ENCODE assay signal across 8 mouse cellular contexts in genomic region chr13:59584947-59585647, GRCm38 (mm10). TPM values are rescaled to one million over a fixed set of nuclear protein-coding genes. Genes with fewer than 3 reads are reported as not detected.
DNase-seq lines count a peak whose midpoint lies in the region; ATAC-seq and TF ChIP-seq lines count a peak whose summit lies in the region.

TSS of gene Agtpbp1 (minus strand) at chr13:59585227.
TSS of gene Naa35 (plus strand) at chr13:59585259.

- peaks cover 10% of the 10 kb centered on the region for H3K36me3 ChIP-seq in C2C12 (ENCODE audit: control insufficient read depth, insufficient read depth)
- H3K36me3 ChIP-seq in erythroblast, embryonic 14.5 days (ENCODE audit: control insufficient read depth), result peaks cover 28% of the 10 kb centered on the region
- no peaks in the 10 kb centered on the region for H3K36me3 ChIP-seq in heart, embryonic 11.5 days (ENCODE audit: control insufficient read depth, insufficient read depth, low read length)
- peaks cover 6% of the 10 kb centered on the region for H3K36me3 ChIP-seq in kidney, embryonic 16.5 days (ENCODE audit: insufficient read depth, low read length)
- H3K36me3 ChIP-seq in liver, adult 2 months (ENCODE audit: control insufficient read depth, insufficient read depth, low read length), result peaks cover 10% of the 10 kb centered on the region
- H3K36me3 ChIP-seq in myocyte (ENCODE audit: control insufficient read depth, insufficient read depth), result peaks cover 9% of the 10 kb centered on the region
- H3K36me3 ChIP-seq in splenic B cell, adult 2 months (ENCODE audit: control insufficient read depth, insufficient read depth, low read length, poor library complexity, severe bottlenecking), result no peaks in the 10 kb centered on the region

- peak; percentile 99 for DNase-seq in brain, embryonic 14.5 days (ENCODE audit: low read depth)
- peak; percentile 94 for DNase-seq in liver, adult 2 months (ENCODE audit: extremely low read depth, low read depth, low spot score)
- DNase-seq in splenic B cell, adult 2 months (ENCODE audit: low read depth, low spot score), result peak; percentile 99

- peak within 1 kb of the TSS; percentile 89 for H3K9ac ChIP-seq in heart, embryonic 11.5 days (ENCODE audit: low read depth, low read length)
- H3K9ac ChIP-seq in kidney, embryonic 16.5 days (replicated peaks; ENCODE audit: low read length), result peak within 1 kb of the TSS; percentile 89
- peak within 1 kb of the TSS; percentile 87 for H3K9ac ChIP-seq in liver, adult 2 months (ENCODE audit: low read depth, low read length)

- peak; percentile 96 for ATAC-seq in heart, embryonic 11.5 days (replicated peaks; ENCODE audit: insufficient number of reproducible peaks, low FRiP score, low TSS enrichment)
- ATAC-seq in kidney, embryonic 16.5 days (ENCODE audit: low FRiP score, low TSS enrichment), result peak; percentile 96

- no peak for TF ChIP-seq CTCF in C2C12 (IDR thresholded peaks at IDR 0.05; ENCODE audit: control insufficient read depth, insufficient read depth, insufficient read length)
- no peak for TF ChIP-seq CTCF in brain, embryonic 14.5 days (IDR thresholded peaks at IDR 0.05; ENCODE audit: borderline replicate concordance, extremely low read depth, insufficient read depth, insufficient read length)
- TF ChIP-seq CTCF in liver, adult 2 months (IDR thresholded peaks at IDR 0.05; ENCODE audit: low read depth, low read length), result no peak

- H3K79me3 ChIP-seq in C2C12 (ENCODE audit: low read depth), result peaks cover 27% of the 10 kb centered on the region

- H3K79me2 ChIP-seq in C2C12 (ENCODE audit: control insufficient read depth, insufficient read depth) (peaks cover 48% of the 10 kb centered on the region), myocyte (ENCODE audit: control insufficient read depth, insufficient read depth) (peaks cover 25% of the 10 kb centered on the region)
- H3K79me2 ChIP-seq in liver, adult 2 months (ENCODE audit: control insufficient read depth, insufficient read depth, low read length), result peaks cover 13% of the 10 kb centered on the region

- H3K27ac ChIP-seq in heart, embryonic 11.5 days (ENCODE audit: low read depth, low read length), result peak within 1 kb of the TSS; percentile 48
- peak within 1 kb of the TSS; percentile 89 for H3K27ac ChIP-seq in kidney, embryonic 16.5 days (ENCODE audit: low read length)
- peak within 1 kb of the TSS; percentile 74 for H3K27ac ChIP-seq in liver, adult 2 months (replicated peaks; ENCODE audit: insufficient read depth, low read depth, low read length)

- H3K9me3 ChIP-seq in erythroblast, embryonic 14.5 days (ENCODE audit: control insufficient read depth, low read length), result no peaks in the 10 kb centered on the region
- no peaks in the 10 kb centered on the region for H3K9me3 ChIP-seq in heart, embryonic 11.5 days (replicated peaks; ENCODE audit: control insufficient read depth, low read length)
- H3K9me3 ChIP-seq in kidney, embryonic 16.5 days (ENCODE audit: low read length), result no peaks in the 10 kb centered on the region

- peak within 1 kb of the TSS; percentile 96 for H3ac ChIP-seq in C2C12 (ENCODE audit: control insufficient read depth, insufficient read length, low read depth)
- peak within 1 kb of the TSS; percentile 75 for H3ac ChIP-seq in myocyte (ENCODE audit: control insufficient read depth, insufficient read length)

- whole genome bisulfite sequencing in heart, embryonic 11.5 days (ENCODE audit: insufficient replicate concordance), result under 1% methylated on average over 71 of the region's 83 CpGs
- WGBS in kidney, embryonic 16.5 days, result under 1% methylated on average over 56 of the region's 83 CpGs
- under 1% methylated on average over 83 of the region's 83 CpGs for WGBS in liver, adult 2 months

- TF ChIP-seq POLR2A in brain, embryonic 14.5 days (IDR thresholded peaks at IDR 0.05; ENCODE audit: borderline replicate concordance, extremely low read depth, insufficient read depth, insufficient read length, poor library complexity, severe bottlenecking), result peak; percentile 88; the same call in 1 of the 2 replicates
- no peak for TF ChIP-seq POLR2A in liver, adult 2 months (IDR thresholded peaks at IDR 0.05; ENCODE audit: extremely low read depth, insufficient read depth, low read length)
- peak; percentile 74 for TF ChIP-seq POLR2A in myocyte (IDR thresholded peaks at IDR 0.05; ENCODE audit: insufficient read length, low read depth)

- H3K4me3 ChIP-seq in C2C12 (ENCODE audit: insufficient read depth, poor library complexity, severe bottlenecking) (peak within 1 kb of the TSS; percentile 78), myocyte (peak within 1 kb of the TSS; percentile 41)
- H3K4me3 ChIP-seq in erythroblast, embryonic 14.5 days (replicated peaks), result peak within 1 kb of the TSS; percentile 93
- H3K4me3 ChIP-seq in heart, embryonic 11.5 days (ENCODE audit: low read depth, low read length), result peak within 1 kb of the TSS; percentile 69
- H3K4me3 ChIP-seq in kidney, embryonic 16.5 days (ENCODE audit: low read length), result peak within 1 kb of the TSS; percentile 95
- H3K4me3 ChIP-seq in liver, adult 2 months (ENCODE audit: insufficient read depth, low read depth, low read length), result peak within 1 kb of the TSS; percentile 87

- peak within 1 kb of the TSS; percentile 88 for H3K4me2 ChIP-seq in heart, embryonic 11.5 days
- peak within 1 kb of the TSS; percentile 92 for H3K4me2 ChIP-seq in kidney, embryonic 16.5 days (replicated peaks; ENCODE audit: low read depth, low read length)
- H3K4me2 ChIP-seq in myocyte (ENCODE audit: low read depth), result peak within 1 kb of the TSS; percentile 87

- H3K27me3 ChIP-seq in C2C12 (ENCODE audit: control insufficient read depth, insufficient read depth, insufficient read length), result no peaks in the 10 kb centered on the region
- no peaks in the 10 kb centered on the region for H3K27me3 ChIP-seq in erythroblast, embryonic 14.5 days (ENCODE audit: control insufficient read depth)
- no peaks in the 10 kb centered on the region for H3K27me3 ChIP-seq in heart, embryonic 11.5 days (ENCODE audit: control insufficient read depth, insufficient read depth, low read length)
- no peaks in the 10 kb centered on the region for H3K27me3 ChIP-seq in kidney, embryonic 16.5 days (ENCODE audit: insufficient read depth, low read length)
- H3K27me3 ChIP-seq in liver, adult 2 months (ENCODE audit: control insufficient read depth, insufficient read depth, low read length), result no peaks in the 10 kb centered on the region
- H3K27me3 ChIP-seq in myocyte (ENCODE audit: control insufficient read depth, insufficient read depth, insufficient read length), result no peaks in the 10 kb centered on the region
- H3K27me3 ChIP-seq in splenic B cell, adult 2 months (ENCODE audit: control insufficient read depth, insufficient read depth, low read length, poor library complexity, severe bottlenecking), result no peaks in the 10 kb centered on the region

- H3K4me1 ChIP-seq in erythroblast, embryonic 14.5 days (ENCODE audit: control insufficient read depth), result peaks cover 42% of the 10 kb centered on the region
- peaks cover 11% of the 10 kb centered on the region for H3K4me1 ChIP-seq in heart, embryonic 11.5 days (ENCODE audit: control insufficient read depth, insufficient read depth, low read length)
- peaks cover 29% of the 10 kb centered on the region for H3K4me1 ChIP-seq in kidney, embryonic 16.5 days (ENCODE audit: insufficient read depth, low read length)
- peaks cover 2% of the 10 kb centered on the region; the same call in 1 of the 2 replicates for H3K4me1 ChIP-seq in liver, adult 2 months (ENCODE audit: control insufficient read depth, insufficient read depth, low read length)

TF ChIP-seq in C2C12, 6 proteins besides CTCF, POLR2A, EP300 and RAD21:
- no peak for TF ChIP-seq MYOG (IDR thresholded peaks at IDR 0.05; ENCODE audit: control insufficient read depth, extremely low read depth, insufficient read length)
- TF ChIP-seq CEBPB (IDR thresholded peaks at IDR 0.05; ENCODE audit: low read depth), result no peak
- no peak for TF ChIP-seq MAX (IDR thresholded peaks at IDR 0.05)
- no peak for TF ChIP-seq FOSL1 (IDR thresholded peaks at IDR 0.05; ENCODE audit: insufficient read depth, low read length, poor library complexity, severe bottlenecking)
- TF ChIP-seq MYOD1 (IDR thresholded peaks at IDR 0.05; ENCODE audit: control insufficient read depth, insufficient read length, low read depth), result no peak
- no peak for TF ChIP-seq USF1 (IDR thresholded peaks at IDR 0.05; ENCODE audit: low read depth)
TF ChIP-seq in C2C12: peak in this region for 0.

TF ChIP-seq in myocyte, 11 proteins besides CTCF, POLR2A, EP300 and RAD21:
- TF ChIP-seq E2F4 (IDR thresholded peaks at IDR 0.05; ENCODE audit: insufficient read depth), result no peak
- TF ChIP-seq MYOD1 (IDR thresholded peaks at IDR 0.05; ENCODE audit: control insufficient read depth in 1 of 3, insufficient read length in 2 of 3, low read depth in 2 of 3), result peak in 1 of 3 experiments; percentile 6
- peak; percentile 20; the same call in 1 of the 2 replicates for TF ChIP-seq CEBPB (IDR thresholded peaks at IDR 0.05; ENCODE audit: insufficient read depth, poor library complexity, severe bottlenecking)
- TF ChIP-seq TCF12 (IDR thresholded peaks at IDR 0.05; ENCODE audit: insufficient read depth, poor library complexity, severe bottlenecking), result no peak
- TF ChIP-seq POLR2AphosphoS2 (IDR thresholded peaks at IDR 0.05; ENCODE audit: insufficient read length, low read depth), result peak; percentile 70

RNA-seq across cellular contexts. Expression of gene Agtpbp1, which starts in this region (rescaled TPM):
- 7.5 TPM for polyA plus RNA-seq in C2C12 (2012; fragmentation: generic; extraction: Trizol)
- 35.8 and 50.1 TPM in 2 replicates for polyA plus RNA-seq in brain, embryonic 14.5 days (2012; rRNA removed)
- 0.04 and 0.17 TPM in 2 replicates for polyA plus RNA-seq in erythroblast, embryonic 14.5 days (2012)
- 13.7 and 14.7 TPM in 2 replicates for polyA plus RNA-seq in heart, embryonic 11.5 days (2014; fragmentation: Nextera tagmentation; extraction: Ambion mirVana)
- 12.8 and 13.3 TPM in 2 replicates for polyA plus RNA-seq in kidney, embryonic 16.5 days (2015; fragmentation: Nextera tagmentation; extraction: Ambion mirVana)
- total RNA-seq in liver, adult 2 months (2014; rRNA removed), result 10.0 and 10.5 TPM in 2 replicates
- polyA plus RNA-seq in liver, adult 2 months (2012; rRNA removed), result 1.9 TPM in 2 replicates
- 10.1 TPM for polyA plus RNA-seq in myocyte (2012; fragmentation: generic; extraction: Trizol)

RNA-seq across cellular contexts. Expression of gene Naa35, which starts in this region (rescaled TPM):
- polyA plus RNA-seq in C2C12 (2012; fragmentation: generic; extraction: Trizol), result 35.1 TPM
- polyA plus RNA-seq in brain, embryonic 14.5 days (2012; rRNA removed), result 114 and 119 TPM in 2 replicates
- polyA plus RNA-seq in erythroblast, embryonic 14.5 days (2012), result 0.29 and 0.51 TPM in 2 replicates
- 67.0 and 68.4 TPM in 2 replicates for polyA plus RNA-seq in heart, embryonic 11.5 days (2014; fragmentation: Nextera tagmentation; extraction: Ambion mirVana)
- 105 and 109 TPM in 2 replicates for polyA plus RNA-seq in kidney, embryonic 16.5 days (2015; fragmentation: Nextera tagmentation; extraction: Ambion mirVana)
- total RNA-seq in liver, adult 2 months (2014; rRNA removed), result 27.7 and 32.3 TPM in 2 replicates
- polyA plus RNA-seq in liver, adult 2 months (2012; rRNA removed), result 21.8 and 29.1 TPM in 2 replicates
- 32.3 TPM for polyA plus RNA-seq in myocyte (2012; fragmentation: generic; extraction: Trizol)

Comparison
In these comparisons a context has a peak if more than half of its experiments do, and no peak if none do; other contexts are left out.
1. Peak in every context shown above with its lines: DNase-seq, ATAC-seq, H3K4me3 ChIP-seq and H3K27ac ChIP-seq.
2. RNA of gene Naa35 (polyA plus RNA-seq): 114 to 119 TPM in brain, embryonic 14.5 days, 105 to 109 TPM in kidney, embryonic 16.5 days, 67.0 to 68.4 TPM in heart, embryonic 11.5 days, 35.1 TPM in C2C12 (single experiment), 32.3 TPM in myocyte (single experiment) and 21.8 to 29.1 TPM in liver, adult 2 months; 0.29 to 0.51 TPM in erythroblast, embryonic 14.5 days; every median in the first group is over 10 times any median in the second.
3. H3K4me3 ChIP-seq: peak in every context shown above with its lines; median percentile 95 in kidney, embryonic 16.5 days; 93 in erythroblast, embryonic 14.5 days; 87 in liver, adult 2 months; 78 in C2C12; 69 in heart, embryonic 11.5 days; 41 in myocyte.